Mouse (Mus musculus): ENCODE results near the gene Arntl2. TPM values are rescaled to one million over a fixed set of nuclear protein-coding genes. Genes with fewer than 3 reads are reported as not detected.

The Arntl2 gene
- total RNA-seq (2014; rRNA removed; ENCODE audit: low replicate concordance): 3.2 TPM in 1 of 2 replicates, not detected in the other
- polyA plus RNA-seq (2015; fragmentation: Nextera tagmentation; extraction: Ambion mirVana): 1.8 and 3.1 TPM in 2 replicates

DNA sequence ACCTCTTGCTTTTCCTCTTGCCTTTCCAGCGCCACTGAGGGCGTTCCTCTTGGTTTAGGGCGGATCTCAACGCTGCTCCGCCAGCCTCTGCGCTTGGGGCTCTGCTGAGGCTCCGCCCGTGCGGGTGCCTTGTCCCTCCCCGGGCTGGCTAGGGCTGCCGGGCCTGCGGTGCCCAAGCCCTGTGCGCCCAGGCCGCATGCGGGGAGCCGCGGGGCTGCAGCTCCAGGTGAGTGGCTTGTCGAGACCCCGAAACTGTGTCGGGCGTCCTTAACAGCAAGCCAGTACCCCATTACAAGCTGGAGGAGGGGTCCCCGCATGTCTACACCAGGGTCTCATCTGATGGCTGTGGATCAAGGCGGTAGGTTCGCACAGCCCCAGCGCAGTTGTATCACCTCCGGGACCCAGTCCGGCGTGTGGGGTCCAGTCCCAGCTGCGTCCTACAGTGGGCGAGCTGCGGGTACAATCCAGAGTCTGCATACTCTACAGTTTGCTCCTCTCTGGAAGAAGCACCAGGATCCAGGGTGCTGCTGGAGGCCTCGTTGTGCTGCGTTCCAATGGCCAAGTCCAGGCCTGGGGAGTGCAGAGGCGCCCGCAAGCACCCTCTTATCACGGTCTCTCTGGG is at the start of gene Arntl2:
TSS of gene Arntl2 (plus strand) at position 132 of the 622 bp plus-strand sequence.
- Histone ChIP-seq H3K27ac (ENCODE audit: low read depth) (no peak within 1 kb of the TSS), H3K9ac (replicated peaks; ENCODE audit: low read depth, low read length) (peak within 1 kb of the TSS; percentile 57), H3K4me1 (ENCODE audit: control insufficient read depth, insufficient read depth) (peaks cover 5% of the 10 kb centered on the region; the same call in 1 of the 2 replicates), H3K36me3 (replicated peaks; ENCODE audit: control insufficient read depth, insufficient read depth, low read length) (no peaks in the 10 kb centered on the region), H3K27me3 (ENCODE audit: control insufficient read depth, insufficient read depth, low read length) (no peaks in the 10 kb centered on the region), H3K9me3 (replicated peaks; ENCODE audit: control insufficient read depth, low read length) (no peaks in the 10 kb centered on the region), H3K4me2 (ENCODE audit: low read depth, low read length) (peak within 1 kb of the TSS; percentile 80), H3K4me3 (ENCODE audit: low read depth, low read length) (peak within 1 kb of the TSS; percentile 54)
- DNase-seq (ENCODE audit: low spot score) (peak; percentile 76), ATAC-seq (ENCODE audit: insufficient read depth, low read depth) (peak; percentile 97)
- 1% methylated on average over 36 of the region's 36 CpGs for WGBS
- TF ChIP-seq EP300 (IDR thresholded peaks at IDR 0.05; ENCODE audit: low read depth) (no peak), CTCF (IDR thresholded peaks at IDR 0.05; ENCODE audit: low read depth) (no peak)

DNA sequence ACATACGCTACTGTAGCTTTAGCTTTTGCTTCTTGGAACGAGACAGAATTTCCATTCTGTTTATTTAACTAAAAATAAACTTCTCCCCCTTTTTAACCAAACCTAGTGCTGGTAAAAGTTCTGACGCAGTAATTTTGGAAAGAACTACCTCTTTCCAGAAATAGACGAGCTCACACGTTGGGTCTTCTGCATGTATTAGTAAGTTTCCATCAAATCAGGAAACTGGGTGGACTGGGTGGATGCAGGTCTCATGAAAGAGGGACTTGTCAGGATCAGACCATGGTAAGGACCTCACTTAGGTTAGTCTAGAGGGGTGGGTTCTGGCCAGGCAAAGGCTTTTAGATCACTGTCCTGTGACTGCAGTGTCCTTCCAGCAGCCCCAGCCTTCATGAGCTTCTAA is 49.3 kb upstream of the Arntl2 start:
- Histone ChIP-seq H3K36me3 (replicated peaks; ENCODE audit: control insufficient read depth, insufficient read depth, low read length) (no peaks in the 10 kb centered on the region), H3K27ac (ENCODE audit: low read depth) (peak overlapping the region; percentile 59; the same call in 1 of the 2 replicates), H3K9ac (replicated peaks; ENCODE audit: low read depth, low read length) (0 out of 2 replicates have a peak overlapping the region, but pooled peaks have one; percentile 24), H3K9me3 (replicated peaks; ENCODE audit: control insufficient read depth, low read length) (no peaks in the 10 kb centered on the region), H3K27me3 (ENCODE audit: control insufficient read depth, insufficient read depth, low read length) (no peaks in the 10 kb centered on the region), H3K4me3 (ENCODE audit: low read depth, low read length) (no peak overlapping the region), H3K4me2 (ENCODE audit: low read depth, low read length) (no peak overlapping the region), H3K4me1 (ENCODE audit: control insufficient read depth, insufficient read depth) (peaks cover 38% of the 10 kb centered on the region)
- WGBS: 55% methylated on average over 5 of the region's 5 CpGs
- DNase-seq (ENCODE audit: low spot score) (no peak), ATAC-seq (ENCODE audit: insufficient read depth, low read depth) (no peak)
- TF ChIP-seq EP300 (IDR thresholded peaks at IDR 0.05; ENCODE audit: low read depth): no peak

DNA sequence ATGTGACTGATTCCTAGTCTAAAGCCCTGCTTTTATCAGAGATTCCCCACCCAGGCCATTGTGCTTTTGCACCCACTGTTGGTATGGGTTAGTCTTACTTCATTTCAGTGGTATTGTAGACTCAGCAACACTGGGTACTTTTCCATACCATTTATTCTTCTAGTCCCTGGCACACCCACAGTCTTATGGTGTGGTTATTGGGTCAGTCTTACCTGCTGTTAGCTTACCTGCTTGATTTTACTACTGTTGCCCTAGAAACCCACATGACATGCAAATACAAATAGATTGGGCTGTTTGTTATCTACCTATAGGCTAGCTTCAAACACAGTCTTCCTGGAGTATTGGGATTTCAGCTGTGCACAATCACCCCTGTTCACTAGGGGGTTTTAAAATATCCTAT is 48.8 kb upstream of the Arntl2 start:
- ATAC-seq (ENCODE audit: insufficient read depth, low read depth) (no peak), DNase-seq (ENCODE audit: low spot score) (no peak)
- Histone ChIP-seq H3K27me3 (ENCODE audit: control insufficient read depth, insufficient read depth, low read length) (no peaks in the 10 kb centered on the region), H3K27ac (ENCODE audit: low read depth) (peak overlapping the region; percentile 59; the same call in 1 of the 2 replicates), H3K36me3 (replicated peaks; ENCODE audit: control insufficient read depth, insufficient read depth, low read length) (no peaks in the 10 kb centered on the region), H3K4me1 (ENCODE audit: control insufficient read depth, insufficient read depth) (peaks cover 41% of the 10 kb centered on the region), H3K4me2 (ENCODE audit: low read depth, low read length) (no peak overlapping the region), H3K9ac (replicated peaks; ENCODE audit: low read depth, low read length) (no peak overlapping the region), H3K4me3 (ENCODE audit: low read depth, low read length) (no peak overlapping the region), H3K9me3 (replicated peaks; ENCODE audit: control insufficient read depth, low read length) (no peaks in the 10 kb centered on the region)
- TF ChIP-seq EP300 (IDR thresholded peaks at IDR 0.05; ENCODE audit: low read depth) (no peak), CTCF (IDR thresholded peaks at IDR 0.05; ENCODE audit: low read depth) (no peak)

DNA sequence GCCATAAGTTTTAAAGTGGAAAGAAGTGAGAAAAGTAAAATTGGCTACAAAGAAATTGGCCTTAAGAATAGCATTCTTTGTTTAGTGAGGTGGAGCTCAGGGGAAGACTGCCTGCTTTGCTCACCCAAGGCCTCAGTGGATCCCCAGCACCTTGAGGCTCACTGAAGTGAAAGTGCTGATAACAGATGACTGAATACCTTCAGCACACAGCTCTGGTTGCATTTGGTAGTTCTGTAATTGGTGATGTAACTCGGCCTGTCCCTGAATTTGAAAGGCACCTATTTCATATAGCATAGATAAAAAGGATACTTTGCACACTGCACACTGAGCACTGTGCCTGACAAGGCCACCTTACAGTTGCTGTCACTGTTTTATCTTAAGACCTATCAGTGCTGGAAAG is 47.6 kb upstream of the Arntl2 start:
- 39% methylated on average over 1 of the region's 1 CpGs for WGBS
- DNase-seq (ENCODE audit: low spot score): no peak
- H3K9ac ChIP-seq (replicated peaks; ENCODE audit: low read depth, low read length): no peak overlapping the region

DNA sequence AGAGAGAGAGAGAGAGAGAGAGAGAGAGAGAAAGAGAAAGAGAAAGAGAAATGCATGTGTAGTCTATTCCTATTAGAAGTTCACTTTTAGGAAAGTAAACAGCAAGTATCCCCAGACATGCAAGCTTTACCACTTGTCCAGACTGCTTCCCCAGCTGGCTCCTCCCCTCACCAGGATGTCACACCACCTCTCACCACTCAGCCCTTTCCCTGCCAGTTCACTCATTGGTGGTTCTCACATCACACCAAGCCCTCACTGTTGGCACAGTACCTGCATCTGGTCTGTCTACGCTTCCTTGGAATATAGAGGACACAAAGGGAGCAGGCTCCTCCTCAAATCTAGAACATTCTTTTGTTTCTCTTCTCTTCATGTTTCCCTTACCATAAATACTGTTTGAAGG is 44.2 kb upstream of the Arntl2 start:
- 35% methylated on average over 1 of the region's 1 CpGs for WGBS
- peak; percentile 80 for DNase-seq (ENCODE audit: low spot score)

More for the DNA sequence above, 47.6 kb upstream of the Arntl2 start:
- H3K27ac ChIP-seq (ENCODE audit: low read depth): peak overlapping the region; percentile 52; the same call in 1 of the 2 replicates
- no peaks in the 10 kb centered on the region for H3K36me3 ChIP-seq (replicated peaks; ENCODE audit: control insufficient read depth, insufficient read depth, low read length)
- H3K4me2 ChIP-seq (ENCODE audit: low read depth, low read length): no peak overlapping the region
- H3K9me3 ChIP-seq (replicated peaks; ENCODE audit: control insufficient read depth, low read length): no peaks in the 10 kb centered on the region
- no peak overlapping the region for H3K4me3 ChIP-seq (ENCODE audit: low read depth, low read length)
- no peak for TF ChIP-seq CTCF (IDR thresholded peaks at IDR 0.05; ENCODE audit: low read depth)
- TF ChIP-seq EP300 (IDR thresholded peaks at IDR 0.05; ENCODE audit: low read depth): no peak
- H3K4me1 ChIP-seq (ENCODE audit: control insufficient read depth, insufficient read depth): peaks cover 53% of the 10 kb centered on the region
- ATAC-seq (ENCODE audit: insufficient read depth, low read depth): no peak
- no peaks in the 10 kb centered on the region for H3K27me3 ChIP-seq (ENCODE audit: control insufficient read depth, insufficient read depth, low read length)

More for the DNA sequence above, 44.2 kb upstream of the Arntl2 start:
- Histone ChIP-seq H3K27me3 (ENCODE audit: control insufficient read depth, insufficient read depth, low read length) (no peaks in the 10 kb centered on the region), H3K36me3 (replicated peaks; ENCODE audit: control insufficient read depth, insufficient read depth, low read length) (no peaks in the 10 kb centered on the region), H3K9me3 (replicated peaks; ENCODE audit: control insufficient read depth, low read length) (no peaks in the 10 kb centered on the region), H3K9ac (replicated peaks; ENCODE audit: low read depth, low read length) (no peak overlapping the region), H3K4me1 (ENCODE audit: control insufficient read depth, insufficient read depth) (peaks cover 65% of the 10 kb centered on the region), H3K4me3 (ENCODE audit: low read depth, low read length) (no peak overlapping the region), H3K27ac (ENCODE audit: low read depth) (peak overlapping the region; percentile 64), H3K4me2 (ENCODE audit: low read depth, low read length) (no peak overlapping the region; the same call in 1 of the 2 replicates)
- no peak for TF ChIP-seq EP300 (IDR thresholded peaks at IDR 0.05; ENCODE audit: low read depth)
- TF ChIP-seq CTCF (IDR thresholded peaks at IDR 0.05; ENCODE audit: low read depth): no peak
- ATAC-seq (ENCODE audit: insufficient read depth, low read depth): peak; percentile 93
